Mouse (Mus musculus) thymus, postnatal 4 days (tissue): ENCODE measurements at regions not wholly inside any gene's neighbourhood (a gene's known extent, or its start where the extent isn't known, plus 50 kb on each side); places are given as distances from the start of the nearest gene placed in this dataset.

Experiments used
- DNase-seq: peaks from one replicate; pipeline ENCODE4 v3.0.0; 2021

- no peak for DNase-seq
These were observed 58.9 kb upstream of the Ankrd1 start for GRCm38 (mm10) chr19:36178828-36179251.

GRCm38 (mm10) chr19:36180329-36180728 is 60.4 kb upstream of the Ankrd1 start:
- no peak for DNase-seq

- no peak for DNase-seq
These were observed 61.6 kb upstream of the Ankrd1 start for GRCm38 (mm10) chr19:36181535-36181934.

- DNase-seq = peak; percentile 81
These were observed 63.2 kb upstream of the Ankrd1 start for GRCm38 (mm10) chr19:36183127-36183526.

DNA sequence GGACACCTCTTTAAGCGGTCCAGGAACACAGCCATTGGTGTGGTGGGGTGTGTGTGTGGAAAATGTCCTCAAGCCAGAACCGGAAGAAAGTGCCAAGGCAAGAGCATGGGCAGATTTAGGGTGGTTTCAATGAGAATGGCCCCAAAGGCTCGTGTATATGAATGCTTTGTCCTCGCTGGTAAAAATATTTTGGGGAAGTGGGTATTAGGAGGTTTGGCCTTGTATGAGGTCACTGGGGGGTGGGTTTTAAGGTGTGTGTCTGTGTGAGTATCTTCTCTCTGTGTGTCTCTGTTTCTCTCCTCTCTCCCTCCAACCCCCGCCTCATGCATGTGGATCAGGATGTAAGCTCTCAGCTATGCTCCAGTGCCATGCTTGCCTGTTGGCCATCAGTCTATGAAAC is 69.8 kb upstream of the Ankrd1 start:
- no peak for DNase-seq

DNA sequence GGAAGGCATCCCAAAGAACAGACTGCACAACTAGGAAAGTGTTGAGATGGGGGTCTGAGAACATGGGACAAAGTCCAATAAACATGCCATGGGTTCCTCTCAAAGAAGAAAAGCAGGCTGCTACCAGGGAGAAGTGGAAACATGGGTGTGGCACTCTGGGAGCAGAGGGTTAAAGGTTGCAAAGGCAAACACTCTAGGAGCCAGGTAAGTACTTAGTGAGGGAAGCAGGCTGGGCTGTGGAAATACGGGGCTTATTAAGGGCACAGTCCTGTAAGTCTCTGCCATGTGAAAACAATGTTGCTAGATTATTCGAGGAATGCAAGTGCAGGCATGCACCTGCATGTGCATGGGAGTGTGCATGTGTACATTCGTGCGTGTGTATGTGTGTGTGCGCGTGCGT is 71.7 kb upstream of the Ankrd1 start:
- no peak for DNase-seq

- no peak for DNase-seq
These were observed 84.4 kb upstream of the Ankrd1 start for GRCm38 (mm10) chr19:36204269-36204668.

DNA sequence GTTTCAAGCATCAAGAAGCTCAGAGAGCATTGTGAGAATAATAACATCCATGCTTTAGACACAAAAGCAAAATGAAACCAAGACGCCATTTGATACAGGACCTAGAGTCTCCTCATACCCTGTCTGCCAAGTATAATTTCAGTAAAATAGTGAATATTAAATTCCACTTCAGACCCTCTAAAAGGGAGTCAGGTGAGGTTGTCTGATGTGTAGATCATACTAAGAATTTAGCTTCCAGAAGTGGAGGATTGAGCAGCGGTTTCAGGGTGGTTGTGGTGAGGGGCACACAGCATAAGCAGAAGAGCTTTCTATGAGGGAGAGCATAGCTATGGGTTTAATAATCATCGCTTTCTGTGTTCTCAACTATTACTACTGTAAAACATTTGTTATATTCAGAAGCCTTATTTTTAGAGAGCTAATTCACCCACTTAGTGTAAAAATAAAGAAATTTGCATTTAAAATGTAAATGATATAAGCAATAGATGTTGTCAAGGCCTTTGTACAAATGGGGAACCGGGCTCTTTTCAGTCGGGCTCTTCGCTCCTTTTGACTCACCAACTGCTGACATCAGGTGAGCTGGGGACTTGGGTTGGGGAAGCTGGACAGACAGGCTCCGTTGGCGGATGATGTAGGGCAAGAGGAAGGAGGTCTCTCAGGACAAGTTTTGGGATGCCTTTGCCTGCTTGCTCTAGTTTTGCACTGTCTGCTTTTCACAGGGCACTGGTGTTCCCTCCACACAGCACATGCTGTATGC is 85.2 kb upstream of the Ankrd1 start:
- no peak for DNase-seq

- no peak for DNase-seq
These were observed 87.9 kb upstream of the Ankrd1 start for GRCm38 (mm10) chr19:36207735-36208288.

- no peak for DNase-seq
These were observed 88.5 kb upstream of the Ankrd1 start for GRCm38 (mm10) chr19:36208419-36208818.

GRCm38 (mm10) chr19:36213461-36213860 is 93.6 kb upstream of the Ankrd1 start:
- DNase-seq = no peak

DNA sequence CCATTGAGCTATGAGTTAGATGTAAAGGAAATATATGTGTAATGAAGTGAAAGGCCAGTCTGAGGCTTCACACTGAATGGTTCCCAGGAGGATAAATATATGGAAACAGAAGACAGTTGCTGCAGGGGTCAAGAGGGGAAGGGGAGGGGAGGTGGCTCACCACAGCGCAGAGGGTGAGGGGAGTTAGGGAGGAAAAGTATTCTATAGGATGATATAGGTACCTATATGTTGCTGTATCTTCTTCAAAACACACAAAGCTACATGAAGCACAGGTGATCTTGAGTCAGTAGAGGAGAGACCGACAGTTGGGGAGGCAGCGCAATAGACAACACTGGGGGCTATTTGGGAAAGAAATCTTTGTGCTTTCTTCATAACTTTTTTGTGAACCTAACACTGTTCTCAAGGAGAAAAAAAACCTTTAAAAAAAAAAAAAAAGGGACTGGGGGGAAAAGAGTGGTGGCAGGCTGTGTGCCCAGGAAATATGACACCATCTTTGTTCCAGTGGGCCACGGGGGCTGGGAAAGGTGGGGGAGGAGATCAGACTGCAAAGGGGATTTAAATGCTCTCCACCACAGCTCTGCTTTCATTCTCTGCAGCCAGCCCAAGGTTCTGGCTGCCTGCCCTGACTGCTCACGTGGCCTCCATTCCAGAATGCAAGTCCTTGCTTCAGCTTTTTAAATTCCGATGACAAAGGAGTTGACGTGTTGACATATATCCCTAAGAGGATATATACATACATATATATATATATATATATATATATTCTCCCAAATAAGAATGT is 94.5 kb upstream of the Ankrd1 start:
- no peak for DNase-seq

- DNase-seq = no peak
These were observed 97.3 kb upstream of the Ankrd1 start for GRCm38 (mm10) chr19:36217177-36217576.

GRCm38 (mm10) chr19:36217605-36218004 is 97.7 kb upstream of the Ankrd1 start:
- DNase-seq = no peak

- no peak for DNase-seq
These were observed 99.0 kb upstream of the Ankrd1 start for GRCm38 (mm10) chr19:36218921-36219320.

DNA sequence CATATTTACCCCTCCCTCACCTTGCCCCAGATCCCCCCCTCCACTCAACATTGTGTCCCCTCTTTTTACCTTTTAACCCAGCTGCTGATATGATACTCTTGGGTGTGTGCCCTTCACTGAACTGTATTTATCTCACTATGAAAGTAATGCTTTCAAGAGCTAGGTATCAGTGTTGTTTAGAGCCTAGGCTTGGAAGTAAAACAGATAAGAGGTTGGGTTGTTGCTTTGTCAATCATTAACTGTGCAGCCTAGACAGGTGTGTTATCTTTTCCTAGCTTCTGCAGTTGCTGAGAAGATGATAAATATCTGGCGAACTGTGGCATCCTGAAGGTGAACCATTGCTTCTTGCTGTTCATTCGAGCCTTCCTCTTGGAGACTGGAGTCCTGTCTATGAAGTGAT is 101.2 kb upstream of the Ankrd1 start:
- DNase-seq = no peak

- no peak for DNase-seq
These were observed 101.7 kb upstream of the Ankrd1 start for GRCm38 (mm10) chr19:36221596-36221995.

DNA sequence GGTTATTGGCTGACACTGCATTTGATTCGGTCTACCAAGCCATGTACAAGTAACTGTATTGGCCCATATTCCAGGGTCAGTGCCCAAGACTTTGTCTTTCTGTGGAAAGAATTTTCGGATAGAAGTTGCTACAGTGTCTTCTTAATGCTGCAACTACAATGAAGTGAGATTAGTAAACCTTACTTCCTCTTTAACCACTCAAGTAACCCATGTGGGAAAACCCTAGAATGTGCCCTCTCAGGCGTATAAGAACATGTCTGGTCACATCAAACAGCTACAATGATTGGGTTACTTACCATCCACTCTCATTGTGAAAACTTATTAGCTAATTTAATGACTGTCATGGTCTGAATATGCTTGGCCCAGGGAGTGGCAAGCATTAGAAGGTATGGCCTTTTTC is 102.3 kb upstream of the Ankrd1 start:
- no peak for DNase-seq

GRCm38 (mm10) chr19:36224518-36224917 is 104.6 kb upstream of the Ankrd1 start:
- DNase-seq = peak; percentile 35

DNA sequence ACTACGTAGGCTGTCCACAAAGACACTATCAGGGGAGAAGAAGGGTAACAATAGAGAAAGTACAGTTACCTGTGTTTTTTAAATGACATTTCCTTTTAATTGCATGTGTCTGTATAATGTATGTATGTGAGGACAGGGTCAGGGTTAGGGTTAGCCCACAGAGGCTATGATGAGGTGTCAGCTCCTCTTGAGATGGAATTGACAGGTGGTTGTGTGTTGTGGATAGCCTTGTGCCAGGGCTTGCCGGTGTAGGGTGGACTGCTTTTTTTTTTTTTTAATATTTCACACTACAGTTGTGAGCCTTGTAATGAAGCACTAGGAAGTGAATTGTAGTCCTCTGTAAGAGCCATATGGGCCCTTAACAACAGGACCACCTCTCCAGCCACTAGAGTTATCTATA is 105.7 kb upstream of the Ankrd1 start:
- no peak for DNase-seq

- no peak for DNase-seq
These were observed 107.7 kb upstream of the Ankrd1 start for GRCm38 (mm10) chr19:36227418-36228160.

DNA sequence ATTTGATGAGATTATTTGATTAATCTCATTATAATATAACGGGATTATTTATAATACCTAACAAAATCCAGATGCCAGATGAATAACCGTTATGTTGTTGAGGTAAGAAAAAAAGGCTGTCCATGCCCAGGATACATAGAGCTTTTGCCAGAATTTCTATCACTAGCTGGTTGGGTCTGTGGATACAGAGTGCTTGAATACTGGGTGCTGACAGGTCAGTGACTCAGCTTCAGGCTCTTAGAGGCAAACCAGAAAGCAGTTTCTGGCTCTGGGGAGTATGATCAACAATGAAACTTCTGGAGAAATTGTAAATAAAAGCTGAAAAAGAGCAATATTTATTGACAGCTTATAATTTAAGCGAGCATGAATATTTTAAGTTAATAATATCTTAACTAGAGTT is 109.4 kb upstream of the Ankrd1 start:
- no peak for DNase-seq

DNA sequence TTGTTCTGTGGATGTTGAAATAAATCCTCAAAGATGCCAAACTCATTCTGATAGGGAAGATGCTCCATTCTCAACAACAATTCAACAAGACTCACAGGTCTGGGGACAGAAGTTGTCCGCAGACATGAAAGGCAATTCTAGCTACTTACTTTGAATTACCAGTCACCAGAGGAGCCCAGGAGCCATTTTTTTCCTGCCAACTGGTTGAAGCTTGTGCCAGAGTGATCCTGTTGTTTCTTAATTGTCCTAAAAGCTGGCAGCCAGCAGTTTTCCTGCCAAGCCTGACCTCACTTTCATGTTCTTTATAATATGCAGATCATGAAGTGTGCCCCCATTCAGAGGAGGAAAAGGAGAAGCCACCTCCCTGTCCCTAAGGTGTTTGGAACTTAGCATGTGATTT is 110.0 kb upstream of the Ankrd1 start:
- no peak for DNase-seq
